Mouse (Mus musculus): ENCODE data around the gene Megf6. TPM values are rescaled to one million over a fixed set of nuclear protein-coding genes. Genes with fewer than 3 reads are reported as not detected.

Megf6 gene
- polyA plus RNA-seq, 1 experiment from 2014 or later = 14.2 TPM

GRCm38 (mm10) chr4:154312143-154312812 lies 141.7 kb downstream of the Megf6 start:
- Histone ChIP-seq H3K27me3 (no peaks in the 10 kb centered on the region), H3K4me3 (replicated peaks) (no peak overlapping the region), H3K9ac (no peak overlapping the region), H3K36me3 (no peaks in the 10 kb centered on the region), H3K27ac (no peak overlapping the region), H3K4me1 (no peaks in the 10 kb centered on the region), H3K9me3 (replicated peaks) (no peaks in the 10 kb centered on the region), H3K4me2 (no peak overlapping the region)
- 0 out of 2 replicates have a peak, but pooled peaks have one; percentile 49 for ATAC-seq (replicated peaks; ENCODE audit: low FRiP score)
- 82% methylated on average over 2 of the region's 2 CpGs for WGBS

GRCm38 (mm10) chr4:154312935-154313621 lies 142.5 kb downstream of the Megf6 start:
- no peak for ATAC-seq (replicated peaks; ENCODE audit: low FRiP score)
- Histone ChIP-seq H3K27ac (no peak overlapping the region), H3K9me3 (replicated peaks) (no peaks in the 10 kb centered on the region), H3K4me3 (replicated peaks) (no peak overlapping the region), H3K36me3 (no peaks in the 10 kb centered on the region), H3K4me1 (no peaks in the 10 kb centered on the region), H3K4me2 (no peak overlapping the region), H3K9ac (no peak overlapping the region), H3K27me3 (0 out of 2 replicates have a peak, but pooled peaks cover 4% of the 10 kb centered on the region)
- 58% methylated on average over 4 of the region's 4 CpGs for WGBS

- Histone ChIP-seq H3K27ac (no peak overlapping the region), H3K4me1 (no peaks in the 10 kb centered on the region), H3K36me3 (no peaks in the 10 kb centered on the region), H3K4me2 (no peak overlapping the region), H3K9ac (no peak overlapping the region), H3K9me3 (replicated peaks) (no peaks in the 10 kb centered on the region), H3K27me3 (0 out of 2 replicates have a peak, but pooled peaks cover 4% of the 10 kb centered on the region), H3K4me3 (replicated peaks) (no peak overlapping the region)
- WGBS = 74% methylated on average over 11 of the region's 11 CpGs
- no peak for ATAC-seq (replicated peaks; ENCODE audit: low FRiP score)
Measured at GRCm38 (mm10) chr4:154313622-154313967, 143.1 kb downstream of the Megf6 start.

Other genes with a start within 250 kb of the Megf6 start
- gene A430005L14Rik, start 213.5 kb upstream of the Megf6 start, polyA plus RNA-seq (2015; fragmentation: Nextera tagmentation; extraction: Ambion mirVana) = 88.3 and 98.0 TPM in 2 replicates
- gene Dffb, start 195.6 kb upstream of the Megf6 start, polyA plus RNA-seq (2015; fragmentation: Nextera tagmentation; extraction: Ambion mirVana) = 12.6 and 13.8 TPM in 2 replicates
- 15.8 and 16.7 TPM in 2 replicates for gene Cep104, start 195.5 kb upstream of the Megf6 start, polyA plus RNA-seq (2015; fragmentation: Nextera tagmentation; extraction: Ambion mirVana)
- gene Lrrc47, start 159.0 kb upstream of the Megf6 start, polyA plus RNA-seq (2015; fragmentation: Nextera tagmentation; extraction: Ambion mirVana) = 21.9 and 23.0 TPM in 2 replicates
- 51.8 and 61.1 TPM in 2 replicates for gene Smim1, start 144.5 kb upstream of the Megf6 start, polyA plus RNA-seq (2015; fragmentation: Nextera tagmentation; extraction: Ambion mirVana)
- gene Ccdc27, start 128.1 kb upstream of the Megf6 start, polyA plus RNA-seq (2015; fragmentation: Nextera tagmentation; extraction: Ambion mirVana) = 0.08 and 0.17 TPM in 2 replicates
- gene Trp73, start 30.5 kb upstream of the Megf6 start, polyA plus RNA-seq (2015; fragmentation: Nextera tagmentation; extraction: Ambion mirVana) = 0.23 and 0.31 TPM in 2 replicates
- gene Wrap73, start 28.4 kb upstream of the Megf6 start, polyA plus RNA-seq (2015; fragmentation: Nextera tagmentation; extraction: Ambion mirVana) = 39.7 and 42.1 TPM in 2 replicates
- gene Tprgl, start 10.1 kb upstream of the Megf6 start, polyA plus RNA-seq (2015; fragmentation: Nextera tagmentation; extraction: Ambion mirVana) = 118 TPM in 2 replicates
- 32.2 and 34.2 TPM in 2 replicates for gene Arhgef16, start 130.9 kb downstream of the Megf6 start, polyA plus RNA-seq (2015; fragmentation: Nextera tagmentation; extraction: Ambion mirVana)
- not detected in 2 replicates for gene B230104I21Rik, start 165.4 kb downstream of the Megf6 start, polyA plus RNA-seq (2015; fragmentation: Nextera tagmentation; extraction: Ambion mirVana)

Data from kidney, embryonic 15.5 days (tissue).